Mouse (Mus musculus): ENCODE measurements around the gene Gpr55. TPM values are rescaled to one million over a fixed set of nuclear protein-coding genes. Genes with fewer than 3 reads are reported as not detected.

The Gpr55 gene
- polyA plus RNA-seq (2012; rRNA removed; ENCODE audit: low replicate concordance): 3.0 and 4.0 TPM in 2 replicates

GRCm38 (mm10) chr1:85960873-85961272 lies at the start of gene Gpr55:
Gene Gpr55 (minus strand): TSS chr1:85961007.

GRCm38 (mm10) chr1:85928057-85928687 lies 32.6 kb downstream of the Gpr55 start, which contains the start of gene 4933407L21Rik:
Gene 4933407L21Rik (plus strand): TSS chr1:85928483.

GRCm38 (mm10) chr1:85894231-85894747 lies 66.5 kb downstream of the Gpr55 start, which contains the start of gene Itm2c:
Gene Itm2c (plus strand): TSS chr1:85894281.

Other genes starting within 250 kb of the Gpr55 start
- gene A630001G21Rik, start 182.4 kb downstream of the Gpr55 start, polyA plus RNA-seq (2012; rRNA removed; ENCODE audit: low replicate concordance): 0.27 and 1.3 TPM in 2 replicates
- 37.1 and 38.1 TPM in 2 replicates for gene Cab39, start 167.6 kb downstream of the Gpr55 start, polyA plus RNA-seq (2012; rRNA removed; ENCODE audit: low replicate concordance)
- gene Itm2c, start 66.7 kb downstream of the Gpr55 start, polyA plus RNA-seq (2012; rRNA removed; ENCODE audit: low replicate concordance): 95.4 and 123 TPM in 2 replicates
- gene 4933407L21Rik, start 32.5 kb downstream of the Gpr55 start, polyA plus RNA-seq (2012; rRNA removed; ENCODE audit: low replicate concordance): 0.39 and 0.53 TPM in 2 replicates
- not detected in 2 replicates for gene Spata3, start 55.8 kb upstream of the Gpr55 start, polyA plus RNA-seq (2012; rRNA removed; ENCODE audit: low replicate concordance)
- gene 2810459M11Rik, start 84.9 kb upstream of the Gpr55 start, polyA plus RNA-seq (2012; rRNA removed; ENCODE audit: low replicate concordance): 21.2 TPM in 2 replicates
- 12.0 and 13.5 TPM in 2 replicates for gene Psmd1, start 103.4 kb upstream of the Gpr55 start, polyA plus RNA-seq (2012; rRNA removed; ENCODE audit: low replicate concordance)
- 0.94 and 1.7 TPM in 2 replicates for gene Htr2b, start 151.0 kb upstream of the Gpr55 start, polyA plus RNA-seq (2012; rRNA removed; ENCODE audit: low replicate concordance)
- gene Gm21972, start 172.6 kb upstream of the Gpr55 start, polyA plus RNA-seq (2012; rRNA removed; ENCODE audit: low replicate concordance): 0.33 TPM in 1 of 2 replicates, not detected in the other
- gene Armc9, start 193.8 kb upstream of the Gpr55 start, polyA plus RNA-seq (2012; rRNA removed; ENCODE audit: low replicate concordance): 1.00 and 1.8 TPM in 2 replicates

Data from duodenum, adult 2 months (tissue).